Mouse (Mus musculus): Measurements from ENCODE around the gene P2rx3. TPM values are rescaled to one million over a fixed set of nuclear protein-coding genes. Genes with fewer than 3 reads are reported as not detected.

The P2rx3 gene
- polyA plus RNA-seq, 1 experiment from 2014 or later = not detected

GRCm38 (mm10) chr2:85022043-85022442 is 15.2 kb downstream of the P2rx3 start:
- Histone ChIP-seq H3K4me1 (ENCODE audit: control insufficient read depth in 2 of 2, insufficient read depth in 2 of 2, low read length in 2 of 2) (no peaks in the 10 kb centered on the region), H3K4me3 (ENCODE audit: control insufficient read depth in 1 of 2, insufficient read depth in 1 of 2, low read depth in 1 of 2, low read length in 2 of 2) (no peak overlapping the region), H3K27me3 (ENCODE audit: control insufficient read depth, insufficient read depth, low read length) (peaks cover 7% of the 10 kb centered on the region; the same call in 1 of the 2 replicates), H3K27ac (replicated peaks in 1 of 2; ENCODE audit: control insufficient read depth in 1 of 2, insufficient read depth in 1 of 2, low read depth in 2 of 2, low read length in 2 of 2) (no peak overlapping the region), H3K36me3 (ENCODE audit: control insufficient read depth, insufficient read depth, low read length) (no peaks in the 10 kb centered on the region), H3K9me3 (ENCODE audit: control insufficient read depth, low read length) (no peaks in the 10 kb centered on the region), H3K9ac (ENCODE audit: low read length) (no peak overlapping the region), H3K4me2 (ENCODE audit: low read length) (no peak overlapping the region)
- no peak for ATAC-seq (ENCODE audit: insufficient number of reproducible peaks, insufficient read depth, low FRiP score, low read depth)
- WGBS = 11% methylated on average over 4 of the region's 4 CpGs

GRCm38 (mm10) chr2:85014588-85014982 is 22.7 kb downstream of the P2rx3 start:
- Histone ChIP-seq H3K4me3 (ENCODE audit: control insufficient read depth in 1 of 2, insufficient read depth in 1 of 2, low read depth in 1 of 2, low read length in 2 of 2) (no peak overlapping the region), H3K4me2 (ENCODE audit: low read length) (no peak overlapping the region), H3K9me3 (ENCODE audit: control insufficient read depth, low read length) (no peaks in the 10 kb centered on the region), H3K27me3 (ENCODE audit: control insufficient read depth, insufficient read depth, low read length) (no peaks in the 10 kb centered on the region), H3K4me1 (ENCODE audit: control insufficient read depth in 2 of 2, insufficient read depth in 2 of 2, low read length in 2 of 2) (peaks cover 24 to 33% of the 10 kb centered on the region in 2 experiments), H3K27ac (replicated peaks in 1 of 2; ENCODE audit: control insufficient read depth in 1 of 2, insufficient read depth in 1 of 2, low read depth in 2 of 2, low read length in 2 of 2) (no peak overlapping the region), H3K36me3 (ENCODE audit: control insufficient read depth, insufficient read depth, low read length) (no peaks in the 10 kb centered on the region), H3K9ac (ENCODE audit: low read length) (no peak overlapping the region)
- WGBS = 52% methylated on average over 3 of the region's 3 CpGs
- ATAC-seq (ENCODE audit: insufficient number of reproducible peaks, insufficient read depth, low FRiP score, low read depth) = no peak

DNA sequence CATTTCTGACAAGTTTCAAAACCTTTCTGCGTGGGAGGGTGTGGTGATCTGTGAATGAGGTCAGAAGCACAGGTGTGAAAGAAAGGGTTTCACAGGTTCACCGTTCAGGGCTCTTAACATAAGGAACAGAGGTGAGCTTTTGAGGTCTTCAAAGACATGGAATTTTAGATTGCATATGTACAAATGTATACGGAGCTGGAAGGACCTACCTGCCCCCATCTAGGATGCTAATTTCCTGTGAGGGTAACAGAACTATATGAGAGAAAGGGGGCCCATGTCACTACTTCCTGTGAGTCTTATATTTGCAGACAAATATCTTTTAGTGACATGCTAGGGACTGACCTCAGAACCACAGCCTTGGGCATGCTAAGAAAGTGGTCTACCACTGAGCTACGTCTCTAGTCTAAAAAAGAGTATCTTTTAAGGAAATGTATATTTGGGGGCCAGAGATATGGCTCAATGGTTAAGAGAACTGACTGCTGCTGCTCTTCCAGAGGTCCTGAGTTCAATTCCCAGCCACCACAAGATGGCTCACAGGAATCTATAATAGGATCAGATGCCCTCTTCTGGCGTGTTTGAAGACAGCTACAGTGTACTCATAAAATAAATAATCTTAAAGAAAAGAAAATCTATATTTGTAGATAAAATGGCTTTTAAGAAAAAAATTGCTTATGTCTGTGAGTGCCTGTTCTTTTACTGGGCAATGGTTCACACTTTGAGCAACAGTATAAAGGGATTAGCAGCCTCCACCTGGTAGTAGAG is 23.3 kb downstream of the P2rx3 start:
- H3K4me3 ChIP-seq (ENCODE audit: control insufficient read depth in 1 of 2, insufficient read depth in 1 of 2, low read depth in 1 of 2, low read length in 2 of 2) = no peak overlapping the region
- WGBS = 82% methylated on average over 5 of the region's 5 CpGs
- no peak overlapping the region for H3K27ac ChIP-seq (replicated peaks in 1 of 2; ENCODE audit: control insufficient read depth in 1 of 2, insufficient read depth in 1 of 2, low read depth in 2 of 2, low read length in 2 of 2)
- H3K27me3 ChIP-seq (ENCODE audit: control insufficient read depth, insufficient read depth, low read length) = no peaks in the 10 kb centered on the region
- H3K4me1 ChIP-seq (ENCODE audit: control insufficient read depth in 2 of 2, insufficient read depth in 2 of 2, low read length in 2 of 2) = peaks cover 24 to 33% of the 10 kb centered on the region in 2 experiments
- H3K36me3 ChIP-seq (ENCODE audit: control insufficient read depth, insufficient read depth, low read length) = no peaks in the 10 kb centered on the region
- H3K9ac ChIP-seq (ENCODE audit: low read length) = no peak overlapping the region
- no peak overlapping the region for H3K4me2 ChIP-seq (ENCODE audit: low read length)
- ATAC-seq (ENCODE audit: insufficient number of reproducible peaks, insufficient read depth, low FRiP score, low read depth) = no peak
- H3K9me3 ChIP-seq (ENCODE audit: control insufficient read depth, low read length) = no peaks in the 10 kb centered on the region

GRCm38 (mm10) chr2:85012679-85013078 is 24.6 kb downstream of the P2rx3 start:
- Histone ChIP-seq H3K27me3 (ENCODE audit: control insufficient read depth, insufficient read depth, low read length) (no peaks in the 10 kb centered on the region), H3K9me3 (ENCODE audit: control insufficient read depth, low read length) (no peaks in the 10 kb centered on the region), H3K4me2 (ENCODE audit: low read length) (no peak overlapping the region), H3K4me3 (ENCODE audit: control insufficient read depth in 1 of 2, insufficient read depth in 1 of 2, low read depth in 1 of 2, low read length in 2 of 2) (no peak overlapping the region), H3K9ac (ENCODE audit: low read length) (no peak overlapping the region), H3K36me3 (ENCODE audit: control insufficient read depth, insufficient read depth, low read length) (no peaks in the 10 kb centered on the region), H3K4me1 (ENCODE audit: control insufficient read depth in 2 of 2, insufficient read depth in 2 of 2, low read length in 2 of 2) (peaks cover 24 to 33% of the 10 kb centered on the region in 2 experiments), H3K27ac (replicated peaks in 1 of 2; ENCODE audit: control insufficient read depth in 1 of 2, insufficient read depth in 1 of 2, low read depth in 2 of 2, low read length in 2 of 2) (peak overlapping the region in 1 of 2 experiments; percentile 51; a peak in 2 of 4 replicates)
- no peak for ATAC-seq (ENCODE audit: insufficient number of reproducible peaks, insufficient read depth, low FRiP score, low read depth)
- 46% methylated on average over 14 of the region's 14 CpGs for WGBS

DNA sequence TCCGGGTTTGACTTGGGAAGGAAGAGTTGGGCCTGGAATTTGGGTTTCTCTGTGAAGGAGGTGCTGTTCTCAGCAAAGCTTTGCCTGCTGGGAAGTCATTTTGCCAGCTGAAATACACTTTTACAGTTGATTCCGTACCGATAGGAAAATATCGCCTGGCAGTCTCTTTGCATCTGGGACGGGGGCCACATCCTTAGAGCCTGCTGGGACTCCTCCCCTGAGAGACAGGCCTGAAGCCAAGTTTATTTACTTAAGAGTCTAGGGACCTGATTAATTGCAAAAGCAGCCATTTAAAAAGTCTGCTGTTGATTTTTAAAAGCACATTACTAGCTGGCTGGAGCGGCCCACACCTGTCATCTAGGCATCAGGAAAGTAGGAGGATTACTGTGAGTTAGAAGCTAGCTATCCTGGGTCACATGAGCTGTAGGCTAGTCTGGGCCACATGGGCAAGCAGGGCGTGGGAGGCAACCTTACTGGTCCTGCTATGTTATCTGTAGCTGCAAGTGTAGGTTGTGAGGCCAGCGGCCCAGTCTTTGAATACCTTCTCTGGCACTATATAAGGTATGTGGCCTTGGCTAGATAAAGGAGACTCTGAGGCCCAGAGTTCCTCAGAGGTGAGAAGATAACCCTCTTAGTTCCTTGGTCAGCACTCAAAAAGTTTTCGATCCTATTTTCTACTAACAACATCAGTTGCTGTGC is 25.2 kb downstream of the P2rx3 start:
- 34% methylated on average over 9 of the region's 9 CpGs for WGBS
- Histone ChIP-seq H3K9ac (ENCODE audit: low read length) (no peak overlapping the region), H3K27me3 (ENCODE audit: control insufficient read depth, insufficient read depth, low read length) (no peaks in the 10 kb centered on the region), H3K9me3 (ENCODE audit: control insufficient read depth, low read length) (no peaks in the 10 kb centered on the region), H3K4me3 (ENCODE audit: control insufficient read depth in 1 of 2, insufficient read depth in 1 of 2, low read depth in 1 of 2, low read length in 2 of 2) (no peak overlapping the region), H3K36me3 (ENCODE audit: control insufficient read depth, insufficient read depth, low read length) (no peaks in the 10 kb centered on the region), H3K27ac (replicated peaks in 1 of 2; ENCODE audit: control insufficient read depth in 1 of 2, insufficient read depth in 1 of 2, low read depth in 2 of 2, low read length in 2 of 2) (peak overlapping the region; percentile 3 to 51), H3K4me2 (ENCODE audit: low read length) (no peak overlapping the region), H3K4me1 (ENCODE audit: control insufficient read depth in 2 of 2, insufficient read depth in 2 of 2, low read length in 2 of 2) (peaks cover 24 to 33% of the 10 kb centered on the region in 2 experiments)
- ATAC-seq (ENCODE audit: insufficient number of reproducible peaks, insufficient read depth, low FRiP score, low read depth) = no peak

GRCm38 (mm10) chr2:85009212-85009611 is 28.1 kb downstream of the P2rx3 start:
- no peak overlapping the region for H3K9ac ChIP-seq (ENCODE audit: low read length)
- no peaks in the 10 kb centered on the region for H3K36me3 ChIP-seq (ENCODE audit: control insufficient read depth, insufficient read depth, low read length)
- no peak overlapping the region for H3K4me3 ChIP-seq (ENCODE audit: control insufficient read depth in 1 of 2, insufficient read depth in 1 of 2, low read depth in 1 of 2, low read length in 2 of 2)
- no peaks in the 10 kb centered on the region for H3K27me3 ChIP-seq (ENCODE audit: control insufficient read depth, insufficient read depth, low read length)
- H3K9me3 ChIP-seq (ENCODE audit: control insufficient read depth, low read length) = no peaks in the 10 kb centered on the region
- H3K27ac ChIP-seq (replicated peaks in 1 of 2; ENCODE audit: control insufficient read depth in 1 of 2, insufficient read depth in 1 of 2, low read depth in 2 of 2, low read length in 2 of 2) = no peak overlapping the region
- 61% methylated on average over 2 of the region's 2 CpGs for WGBS
- H3K4me1 ChIP-seq (ENCODE audit: control insufficient read depth in 2 of 2, insufficient read depth in 2 of 2, low read length in 2 of 2) = peaks cover 20 to 21% of the 10 kb centered on the region in 2 experiments
- ATAC-seq (ENCODE audit: insufficient number of reproducible peaks, insufficient read depth, low FRiP score, low read depth) = no peak
- no peak overlapping the region for H3K4me2 ChIP-seq (ENCODE audit: low read length)

DNA sequence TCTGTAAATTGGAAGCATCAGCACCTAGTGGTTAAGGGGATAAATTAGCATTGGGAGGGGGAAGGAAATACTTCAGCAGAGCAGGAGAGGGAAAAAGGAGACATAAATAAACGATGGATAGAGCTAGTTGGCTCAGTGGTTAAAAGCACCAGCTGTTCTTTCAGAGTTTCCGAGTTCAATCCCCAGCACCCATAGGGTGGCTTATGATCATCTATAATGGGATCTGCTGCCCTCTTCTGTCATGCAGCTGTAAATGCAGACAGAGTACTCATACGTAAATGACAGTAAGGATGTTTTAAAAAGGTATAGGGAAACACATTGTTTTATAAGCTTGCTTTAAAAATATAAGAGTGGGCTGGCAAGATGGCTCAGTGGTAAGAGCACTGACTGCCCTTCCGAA is 29.5 kb downstream of the P2rx3 start:
- Histone ChIP-seq H3K27ac (replicated peaks in 1 of 2; ENCODE audit: control insufficient read depth in 1 of 2, insufficient read depth in 1 of 2, low read depth in 2 of 2, low read length in 2 of 2) (no peak overlapping the region), H3K27me3 (ENCODE audit: control insufficient read depth, insufficient read depth, low read length) (no peaks in the 10 kb centered on the region), H3K4me1 (ENCODE audit: control insufficient read depth in 2 of 2, insufficient read depth in 2 of 2, low read length in 2 of 2) (peaks cover 24 to 25% of the 10 kb centered on the region in 2 experiments), H3K36me3 (ENCODE audit: control insufficient read depth, insufficient read depth, low read length) (no peaks in the 10 kb centered on the region), H3K9me3 (ENCODE audit: control insufficient read depth, low read length) (no peaks in the 10 kb centered on the region), H3K4me3 (ENCODE audit: control insufficient read depth in 1 of 2, insufficient read depth in 1 of 2, low read depth in 1 of 2, low read length in 2 of 2) (no peak overlapping the region), H3K4me2 (ENCODE audit: low read length) (no peak overlapping the region), H3K9ac (ENCODE audit: low read length) (no peak overlapping the region)
- 34% methylated on average over 4 of the region's 4 CpGs for WGBS
- no peak for ATAC-seq (ENCODE audit: insufficient number of reproducible peaks, insufficient read depth, low FRiP score, low read depth)
